Mouse (Mus musculus) left cerebral cortex, postnatal 36 days (tissue): ENCODE results near the gene Camta1. TPM values are rescaled to one million over a fixed set of nuclear protein-coding genes. Genes with fewer than 3 reads are reported as not detected.

ENCODE experiments used
- DNase-seq, 2 experiments: peaks; one replicate each; pipeline ENCODE4 v3.0.0; 2021 to 2022; ENCODE audit warnings: low spot score in 2 of 2, mixed read lengths in 1 of 2
- intact Hi-C: fragments of 180-260 bp; cut with DNase I; formaldehyde crosslinking; loops from one replicate; pipeline ENCODE4 v1.15.1; 2025
- total RNA-seq, 2 experiments: library from RNA; stranded (reverse); gene quantifications; 2 replicates each; pipeline ENCODE4 v1.2.3; 2021

Gene Camta1
- total RNA-seq, 2 experiments from 2014 or later, result 207 to 216 TPM

DNA sequence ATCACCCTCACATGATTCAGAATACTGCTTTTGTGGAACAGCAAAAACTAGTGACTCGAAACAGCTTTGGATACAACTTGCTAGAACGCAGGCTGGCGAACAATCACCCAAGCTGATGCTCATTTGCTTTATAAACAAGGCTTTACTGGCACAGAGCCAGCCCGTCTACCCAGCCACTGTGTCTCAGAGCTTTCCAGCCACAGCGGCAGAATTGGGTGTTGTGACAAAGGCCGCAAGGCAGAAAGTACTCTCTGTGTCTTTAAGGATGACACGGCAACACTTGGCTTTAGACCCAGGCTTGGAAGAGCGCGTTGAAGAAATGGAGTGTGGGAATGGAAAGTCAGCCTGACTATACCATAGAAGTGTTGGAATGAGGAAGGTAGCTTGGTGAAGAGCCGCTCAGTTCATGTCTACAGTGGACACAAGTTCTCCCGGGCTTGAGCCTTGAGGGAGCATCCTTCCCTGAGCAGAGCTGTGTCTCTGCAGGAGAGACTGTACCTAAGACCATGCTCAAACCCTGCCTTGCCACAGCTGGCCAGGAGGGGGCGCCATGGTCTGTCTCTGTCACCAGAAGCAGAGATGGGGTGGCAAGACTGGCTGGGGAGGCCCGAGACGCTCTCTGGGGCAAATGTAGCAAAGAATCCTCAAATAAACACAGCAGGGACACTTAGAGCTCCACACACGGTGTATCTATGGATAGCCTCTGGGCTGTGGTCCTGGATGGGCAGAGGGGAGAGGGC, 645.0 kb downstream of the Camta1 start:
- DNase-seq, result peak in 1 of 2 experiments; percentile 8
- intact Hi-C loops, result no loop called here

DNA sequence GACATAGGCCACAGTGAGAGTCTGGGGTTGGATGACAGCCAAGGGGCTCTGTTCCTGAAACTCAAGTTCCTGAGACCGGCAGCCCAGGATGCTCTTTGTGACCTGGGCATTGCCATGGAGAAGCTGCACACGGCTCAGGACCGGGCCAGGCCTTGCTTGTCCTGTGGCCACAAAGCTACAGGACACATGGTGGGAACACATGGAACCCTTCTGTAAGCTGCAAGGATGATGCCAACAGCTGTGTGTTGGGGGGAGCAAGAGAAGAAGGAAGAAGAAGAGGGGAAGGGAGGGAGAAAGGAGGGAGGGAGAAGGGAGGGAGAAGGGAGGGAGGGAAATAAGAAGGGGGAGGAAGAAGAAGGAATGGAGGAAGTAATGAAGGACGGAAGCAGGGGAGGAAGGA, 645.8 kb downstream of the Camta1 start:
- DNase-seq, result no peak
- intact Hi-C loops, result no loop called here

DNA sequence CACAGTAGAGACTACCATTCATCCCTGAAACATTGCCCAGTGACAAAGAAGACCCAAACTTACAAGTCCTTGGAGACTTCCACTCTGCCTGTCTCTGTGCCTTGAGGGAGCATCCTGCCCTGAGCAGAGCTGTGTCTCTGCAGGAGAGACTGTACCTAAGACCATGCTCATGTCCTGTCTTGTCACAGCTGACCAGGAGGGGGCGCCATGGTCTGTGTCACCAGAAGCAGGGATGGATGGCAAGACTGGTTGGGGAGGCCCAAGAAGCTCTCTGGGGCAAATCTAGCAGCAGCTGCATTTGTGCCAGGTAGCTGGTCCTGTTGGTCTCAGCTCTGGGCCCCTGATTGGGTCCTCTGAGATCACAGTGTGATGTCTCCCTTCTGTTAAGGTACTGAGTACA, 646.5 kb downstream of the Camta1 start:
- DNase-seq, result no peak
- intact Hi-C loops, result no loop called here

DNA sequence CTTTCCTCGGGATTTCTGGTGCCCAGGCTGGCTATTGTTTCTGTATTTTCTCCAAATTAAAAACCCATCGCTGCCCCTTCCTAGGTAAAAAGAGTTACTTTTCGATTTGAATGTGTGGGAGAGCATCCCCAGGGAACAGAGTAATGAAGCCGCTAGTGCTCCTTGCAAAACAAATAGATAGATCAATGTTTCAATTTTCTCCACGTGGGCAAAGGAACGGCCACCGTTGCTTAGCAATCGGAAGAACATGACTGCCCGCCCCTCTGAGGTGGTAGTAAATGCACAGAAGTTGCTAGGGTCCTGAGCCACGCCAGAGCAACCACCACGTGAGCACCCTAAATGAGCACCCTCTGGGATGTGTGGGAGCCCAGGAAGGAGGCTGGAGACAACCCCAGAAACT, 648.2 kb downstream of the Camta1 start:
- DNase-seq, result no peak
- intact Hi-C loops, result no loop called here

DNA sequence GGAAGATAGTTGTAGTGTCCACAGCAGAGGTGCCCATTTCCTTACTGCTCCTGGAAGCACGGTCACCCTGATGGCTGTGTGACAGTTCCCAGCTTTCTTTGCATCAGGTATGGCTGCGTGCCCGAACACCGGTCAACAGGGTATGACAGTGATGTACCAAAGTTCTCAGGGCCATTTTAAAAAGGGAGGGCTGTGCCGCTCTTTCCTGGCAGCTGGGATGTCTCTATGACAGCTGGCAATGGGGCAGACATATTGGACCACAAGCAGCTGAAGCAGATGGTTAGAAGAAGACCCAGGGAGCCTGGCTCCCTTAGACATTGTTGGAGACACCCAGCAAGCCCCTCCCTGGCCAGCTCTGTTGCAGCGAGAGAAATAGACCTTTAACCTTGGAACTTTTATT, 649.7 kb downstream of the Camta1 start:
- intact Hi-C loops, result no loop called here
- DNase-seq, result no peak

DNA sequence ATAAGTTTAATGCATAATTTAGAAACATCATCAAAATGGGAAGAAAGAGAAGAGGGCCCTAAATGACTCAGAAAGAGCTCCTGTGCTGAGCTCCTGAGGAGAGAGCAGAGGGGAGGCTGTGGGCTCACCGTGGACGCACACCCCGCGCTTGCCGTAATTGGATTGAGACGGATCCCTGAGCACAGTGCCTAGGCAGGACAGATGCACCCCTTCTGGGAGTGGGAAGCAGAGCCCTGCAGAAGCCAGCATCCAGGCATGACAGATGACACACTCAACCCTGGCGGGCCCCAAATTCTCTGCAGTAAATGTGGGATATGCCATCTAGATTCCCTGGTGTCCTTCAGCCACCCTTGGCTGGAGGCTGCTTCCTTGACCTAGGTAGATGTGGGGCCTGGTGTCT, 654.1 kb downstream of the Camta1 start:
- intact Hi-C loops, result no loop called here
- no peak for DNase-seq

DNA sequence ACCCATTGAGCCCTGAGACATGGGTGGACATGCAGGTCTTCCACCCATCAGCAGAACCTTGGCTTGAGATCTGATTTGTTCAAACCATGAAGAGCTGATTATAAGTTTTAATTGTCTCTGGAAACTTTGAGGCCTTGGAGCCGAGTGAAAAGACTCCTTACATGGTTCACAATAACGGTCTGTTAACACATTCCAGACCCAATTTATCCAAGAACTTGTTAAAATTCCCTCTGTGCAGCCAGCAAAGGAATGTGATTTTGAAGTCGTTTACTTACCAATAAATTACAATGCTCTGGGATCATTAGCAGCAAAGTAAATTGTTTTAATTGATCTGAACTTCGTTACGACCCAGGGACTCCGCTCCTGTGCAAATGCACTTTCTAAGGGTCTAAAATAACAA, 658.8 kb downstream of the Camta1 start:
- no peak for DNase-seq
- intact Hi-C loops, result no loop called here

DNA sequence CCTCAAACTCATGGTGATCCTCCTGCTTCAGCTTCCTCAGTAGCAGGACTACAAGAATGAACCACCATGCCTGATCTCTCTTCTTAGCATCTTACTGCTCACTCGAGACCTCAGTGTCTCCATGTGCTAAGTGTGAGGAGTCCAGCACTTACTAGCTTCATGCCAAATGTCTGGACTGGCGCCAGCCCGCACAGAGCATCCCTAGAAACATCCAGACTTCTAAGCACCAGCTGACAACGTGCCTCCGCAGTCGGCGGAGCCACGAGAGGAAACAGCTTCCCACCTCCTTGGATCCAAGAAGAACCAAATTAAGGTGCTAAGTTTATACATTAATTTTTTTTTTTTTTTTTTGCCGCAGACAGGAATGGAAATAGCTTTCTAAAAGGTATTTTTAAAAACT, 661.4 kb downstream of the Camta1 start:
- intact Hi-C loops, result no loop called here
- DNase-seq, result peak; percentile 82

DNA sequence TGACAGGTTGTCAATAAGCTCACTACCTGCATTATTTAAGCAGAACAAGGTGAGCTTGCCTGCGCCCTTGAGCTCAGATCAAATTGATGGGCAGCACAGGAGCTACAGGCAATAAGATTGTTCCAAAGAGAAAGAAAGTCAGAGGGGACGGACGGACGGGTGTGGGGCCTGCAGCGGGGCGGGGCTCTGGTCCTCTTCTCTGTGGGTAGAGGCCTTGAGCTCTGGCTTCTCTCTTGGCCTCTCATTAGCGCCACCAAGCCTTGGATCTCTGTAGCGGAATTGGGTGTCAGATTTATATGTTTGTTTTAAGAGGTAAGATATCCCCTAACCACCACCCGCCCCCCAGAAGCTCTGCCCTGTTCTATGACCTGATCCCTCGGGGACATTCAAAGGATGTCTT, 666.5 kb downstream of the Camta1 start:
- no peak for DNase-seq
- intact Hi-C loops, result loop anchor here (5.0 kb wide), 1 partner anchor 33 kb away; no protein-coding TSS in a partner anchor

DNA sequence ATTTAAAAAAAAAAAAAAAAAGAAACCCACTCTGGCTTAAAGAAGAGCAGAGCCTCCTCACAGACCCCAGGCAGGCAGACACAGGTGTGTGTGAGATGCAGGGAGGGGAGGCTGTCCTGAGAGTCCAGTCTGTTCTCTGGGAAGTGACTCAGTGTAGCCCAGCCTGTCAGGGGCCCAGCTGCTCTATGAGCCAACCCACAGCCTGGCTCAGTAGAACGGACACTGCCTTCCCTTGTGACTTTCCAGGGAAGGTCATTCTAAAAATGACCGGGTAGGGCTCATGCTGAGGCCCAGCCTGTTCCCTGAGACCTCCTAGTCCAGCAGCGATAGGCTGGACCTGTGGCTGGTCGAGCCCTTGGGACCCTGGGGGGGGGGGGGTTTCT, 667.0 kb downstream of the Camta1 start:
- intact Hi-C loops, result loop anchor here (5.0 kb wide), 1 partner anchor 32 kb away; no protein-coding TSS in a partner anchor
- DNase-seq, result no peak

DNA sequence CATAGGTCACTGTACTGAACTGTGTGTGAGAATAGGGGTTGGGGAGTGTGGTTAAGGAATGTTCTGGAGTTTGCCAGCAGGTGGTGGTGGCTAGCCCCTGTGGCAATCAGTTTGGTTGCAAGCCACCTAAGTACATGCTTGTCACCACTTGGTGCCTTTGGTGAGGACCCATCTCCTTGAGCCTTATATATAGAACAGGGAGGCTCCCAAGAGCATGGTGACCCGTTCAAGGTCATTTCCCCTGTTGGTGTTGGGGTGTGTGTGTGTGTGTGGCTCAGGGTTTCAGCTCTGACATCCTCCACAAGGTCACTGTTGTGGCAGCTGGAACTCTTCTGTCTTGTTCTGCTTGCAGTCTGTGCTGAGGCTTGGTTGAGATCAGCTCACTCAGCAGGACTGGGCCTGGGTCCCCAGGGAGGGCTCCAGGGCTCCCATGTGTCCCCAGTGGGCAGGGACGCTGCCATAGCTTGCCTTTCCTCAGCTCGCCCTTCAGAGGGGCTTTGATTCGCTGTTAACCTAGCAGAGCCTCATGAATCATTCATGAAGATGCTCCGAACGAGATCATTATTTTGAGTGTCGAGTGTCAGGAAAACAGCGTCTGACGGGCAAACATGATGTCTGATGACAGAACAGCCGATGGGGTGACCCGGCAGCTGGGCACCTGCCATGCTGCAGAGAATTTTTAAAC, 667.5 kb downstream of the Camta1 start:
- no peak for DNase-seq
- intact Hi-C loops, result no loop called here

DNA sequence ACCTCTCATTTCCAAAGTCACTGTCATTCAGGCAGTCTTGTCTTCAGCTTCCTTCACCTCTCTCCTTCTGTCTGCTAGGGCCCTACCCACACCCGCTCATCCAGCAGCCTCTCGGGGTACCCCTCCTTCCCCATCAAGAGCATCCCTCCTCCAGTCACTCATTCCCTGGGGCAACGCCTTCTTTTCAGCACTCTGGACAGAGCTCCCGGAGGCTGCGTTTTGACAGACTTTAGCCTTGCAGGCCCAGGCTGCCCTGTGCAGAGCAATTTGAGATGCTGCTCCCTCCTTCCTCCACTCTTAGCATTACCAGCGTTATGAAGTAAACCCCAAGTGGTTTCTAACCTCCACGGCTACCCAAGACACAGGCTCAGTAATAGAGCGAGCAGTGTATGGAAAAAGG, 675.2 kb downstream of the Camta1 start:
- DNase-seq, result no peak
- intact Hi-C loops, result no loop called here

DNA sequence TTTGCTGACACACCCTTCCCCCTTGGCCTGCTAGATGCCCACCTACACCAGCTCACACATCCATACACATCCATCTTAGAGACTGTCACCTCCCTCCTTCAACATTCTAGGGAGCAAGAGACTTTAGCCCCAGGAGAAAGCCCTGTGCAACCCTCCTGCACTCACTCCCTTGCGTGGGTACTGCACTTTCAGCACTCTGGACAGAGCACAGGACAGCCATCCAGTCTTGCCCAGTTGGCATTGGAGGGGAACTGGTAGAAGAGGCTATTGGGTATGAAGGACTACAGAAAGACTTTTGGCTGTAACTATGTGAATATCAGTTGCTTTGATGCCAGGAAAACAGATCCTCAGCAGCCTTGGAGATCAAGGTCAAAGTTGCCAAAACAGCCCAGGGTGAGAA, 675.9 kb downstream of the Camta1 start:
- no peak for DNase-seq
- intact Hi-C loops, result no loop called here

DNA sequence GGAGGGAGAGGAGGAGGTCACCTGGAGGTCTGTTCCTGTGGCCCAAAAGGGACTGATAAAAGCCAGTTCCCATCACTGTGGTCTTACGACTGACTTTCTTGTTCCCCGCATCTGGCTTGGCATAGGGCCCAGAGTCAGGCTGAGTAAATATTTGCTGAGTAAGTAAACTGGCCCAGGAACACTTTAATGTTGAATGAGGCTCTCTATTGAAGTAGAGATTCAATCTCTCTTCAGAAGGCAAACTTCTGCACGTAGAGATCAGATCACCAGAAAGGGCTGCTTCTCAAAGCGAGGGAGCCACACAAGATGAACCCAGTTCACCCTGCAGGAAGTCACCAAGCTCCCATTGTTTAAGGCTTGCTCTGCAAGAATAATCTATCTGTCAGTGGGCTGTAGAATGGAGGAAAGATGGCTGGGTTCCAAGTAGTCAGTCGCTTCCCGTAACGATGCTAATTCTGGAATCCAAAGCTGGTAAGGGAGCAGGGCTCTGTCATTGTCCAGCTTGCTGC, 681.2 kb downstream of the Camta1 start:
- DNase-seq, result no peak
- intact Hi-C loops, result no loop called here

DNA sequence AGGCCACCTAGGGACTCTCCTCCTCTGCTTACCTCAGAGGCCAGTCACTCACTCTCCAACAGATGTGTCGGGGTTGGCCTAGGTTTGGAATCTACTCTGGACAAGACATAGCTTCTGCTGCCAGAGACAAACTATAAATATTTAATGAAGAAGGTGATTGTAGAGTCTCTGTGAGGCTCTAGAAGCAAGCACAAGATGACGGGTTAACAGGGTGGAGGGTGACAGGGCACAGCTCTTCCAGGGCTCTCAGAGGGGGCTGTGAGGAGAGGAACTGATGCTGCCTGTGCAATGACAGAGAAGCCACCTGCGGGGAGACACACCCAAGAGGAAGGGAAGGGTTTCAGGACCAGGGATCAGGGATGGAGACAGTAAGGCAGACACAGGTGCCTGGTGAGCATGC, 682.0 kb downstream of the Camta1 start:
- DNase-seq, result no peak
- intact Hi-C loops, result no loop called here

DNA sequence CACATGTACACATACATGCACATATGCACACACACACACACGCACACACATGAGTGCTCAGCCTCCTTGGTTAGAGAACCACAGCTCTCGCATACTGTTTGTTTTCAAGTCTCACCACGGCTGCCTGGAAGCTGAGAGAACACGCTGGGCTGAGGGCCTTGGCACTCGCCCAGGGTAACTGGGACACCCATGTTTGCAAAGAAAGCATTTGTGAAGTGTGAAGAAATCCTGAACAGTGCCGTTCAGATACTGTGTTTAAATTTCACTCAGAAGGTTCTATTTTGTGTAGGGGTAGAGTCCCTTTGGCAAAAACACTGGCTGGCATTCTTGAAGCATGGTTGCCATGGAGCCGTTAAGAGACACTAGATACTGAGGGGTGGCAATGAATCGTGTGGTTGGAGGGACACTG, 682.7 kb downstream of the Camta1 start:
- DNase-seq, result peak; percentile 73 to 78
- intact Hi-C loops, result no loop called here

DNA sequence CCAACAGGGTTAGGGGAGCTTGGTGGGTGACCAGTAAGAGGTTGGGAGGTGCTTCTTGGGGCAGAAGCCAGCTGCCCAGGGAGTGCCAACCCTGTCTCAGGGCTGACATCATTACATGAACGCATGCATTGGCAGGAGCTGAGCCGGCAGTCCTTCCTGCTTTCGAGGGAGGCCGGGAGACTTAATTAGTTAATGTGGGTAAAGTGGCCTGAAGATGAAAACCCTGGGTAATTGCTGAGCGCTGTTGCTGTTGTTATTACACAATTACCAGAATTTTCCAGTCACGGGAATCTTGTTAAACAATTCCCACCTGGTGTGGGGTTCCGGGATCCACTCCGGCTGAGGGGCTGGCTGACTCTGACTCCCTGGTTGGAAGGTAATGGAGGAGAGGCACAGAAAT, 689.1 kb downstream of the Camta1 start:
- DNase-seq, result no peak
- intact Hi-C loops, result no loop called here

DNA sequence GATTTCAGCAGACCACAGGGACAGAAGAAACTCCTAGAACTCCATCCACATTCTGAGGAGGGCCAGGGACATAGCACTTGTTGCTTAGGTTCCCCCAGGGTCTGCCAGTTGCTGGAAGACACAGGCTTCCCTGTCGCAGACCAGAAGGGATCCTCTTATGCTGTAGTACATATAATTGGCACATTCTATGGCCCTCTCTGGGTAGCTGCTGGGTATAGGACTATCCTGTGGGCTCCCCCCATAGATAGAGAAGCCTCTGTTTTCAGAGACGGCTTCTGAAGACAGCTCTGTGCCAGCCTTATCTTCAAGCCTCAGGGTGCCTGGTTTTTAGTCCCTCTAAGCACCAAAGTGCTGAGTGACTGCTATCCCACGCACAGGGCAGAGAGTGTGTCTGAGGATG, 690.6 kb downstream of the Camta1 start:
- intact Hi-C loops, result no loop called here
- DNase-seq, result no peak

DNA sequence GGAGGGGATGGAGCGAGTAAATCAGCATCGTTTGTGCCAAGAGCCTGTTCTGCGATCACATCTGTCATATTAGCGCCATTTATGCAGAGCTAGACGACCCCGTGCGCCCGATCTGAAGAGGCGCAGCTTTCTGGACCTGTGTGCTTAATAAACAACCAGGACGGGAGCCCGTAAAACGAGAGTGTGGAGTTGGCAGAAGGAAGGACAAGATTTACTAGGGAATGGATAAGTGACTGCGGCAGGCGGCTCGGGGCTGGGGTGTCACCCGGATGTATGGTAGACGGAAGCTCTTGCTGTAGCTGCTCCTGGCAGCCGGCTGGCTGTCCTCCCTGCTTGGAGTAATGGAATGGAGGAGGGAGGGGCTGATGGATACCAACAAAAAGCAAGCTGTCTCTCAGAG, 691.0 kb downstream of the Camta1 start:
- no peak for DNase-seq
- intact Hi-C loops, result no loop called here

DNA sequence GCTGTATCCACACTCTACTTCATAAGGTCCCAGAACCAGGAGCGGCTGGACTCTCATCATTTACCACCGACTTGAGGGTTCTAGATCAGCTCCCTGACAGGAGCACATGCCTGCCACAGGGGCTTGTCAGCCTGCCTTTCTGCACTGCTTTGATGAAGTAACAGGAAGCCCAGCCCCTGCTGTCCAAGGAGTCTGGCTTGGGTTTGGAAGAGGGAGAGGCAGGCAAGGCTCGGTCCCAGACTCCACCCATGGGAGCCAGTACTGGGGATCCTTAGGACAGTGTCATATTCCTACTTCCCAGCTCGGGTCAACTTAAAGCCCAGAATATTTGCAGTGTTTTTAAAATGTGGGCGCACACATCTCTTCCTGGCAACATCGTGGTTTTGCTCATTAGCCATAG, 694.7 kb downstream of the Camta1 start:
- DNase-seq, result no peak
- intact Hi-C loops, result no loop called here

DNA sequence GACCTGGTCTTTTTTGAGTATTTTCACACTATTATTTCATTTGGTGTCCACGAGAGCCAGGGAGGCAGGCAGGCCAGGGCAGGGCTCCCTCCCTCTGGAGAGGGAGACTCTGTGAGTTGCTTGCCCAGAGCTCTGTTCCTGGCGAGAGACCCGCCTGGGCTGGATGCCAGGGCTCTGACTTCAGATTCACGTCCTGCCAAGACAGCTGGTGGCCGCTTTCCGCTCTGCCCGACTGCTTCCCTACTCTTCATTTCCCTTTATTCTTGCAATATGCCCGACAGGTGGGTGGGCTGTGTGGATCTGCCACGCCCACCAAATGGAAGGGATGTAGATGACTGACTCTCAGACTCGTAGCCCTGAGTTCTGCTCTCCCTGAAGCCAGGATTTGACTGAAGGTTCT, 696.1 kb downstream of the Camta1 start:
- intact Hi-C loops, result no loop called here
- DNase-seq, result peak; percentile 71 to 75
